Mouse (Mus musculus) regulatory T cell (primary cell): ENCODE results near the gene 4921539E11Rik.

ENCODE experiments used
- in situ Hi-C: fragments of 300-600 bp; cut with MboI, MseI; formaldehyde crosslinking; loops from one replicate; pipeline ENCODE4 v1.15.1; 2025; ENCODE audit warnings: high pct_unique_total_duplicates

The 4921539E11Rik gene

GRCm38 (mm10) chr4:103247813-103248212 is 42.9 kb downstream of the 4921539E11Rik start:
- in situ Hi-C loops, result no loop called here

- in situ Hi-C loops, result no loop called here
These were observed 43.4 kb downstream of the 4921539E11Rik start for GRCm38 (mm10) chr4:103247249-103247648.

- in situ Hi-C loops, result no loop called here
These were observed 58.5 kb downstream of the 4921539E11Rik start for GRCm38 (mm10) chr4:103232156-103232555.

GRCm38 (mm10) chr4:103222854-103223253 is 67.8 kb downstream of the 4921539E11Rik start:
- in situ Hi-C loops, result no loop called here

DNA sequence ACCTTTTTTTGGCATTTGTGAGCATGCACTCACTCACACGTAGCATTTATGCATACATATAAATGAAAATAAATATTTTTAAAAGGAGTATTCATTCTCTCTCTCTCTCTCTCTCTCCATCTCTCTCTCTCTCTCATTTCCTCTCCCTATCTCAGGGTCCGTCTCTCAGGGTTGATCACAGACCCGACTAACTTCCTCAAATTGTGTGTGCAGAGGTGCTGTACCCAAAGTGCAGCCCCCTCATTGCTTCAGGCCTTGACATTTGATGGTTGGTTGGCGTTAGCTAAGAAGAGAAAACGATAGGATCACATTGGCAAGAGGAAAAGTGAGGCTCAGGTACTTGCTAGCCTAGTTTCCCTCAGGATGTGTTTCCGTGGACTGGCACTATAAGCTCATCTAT is 68.9 kb downstream of the 4921539E11Rik start:
- in situ Hi-C loops, result no loop called here

DNA sequence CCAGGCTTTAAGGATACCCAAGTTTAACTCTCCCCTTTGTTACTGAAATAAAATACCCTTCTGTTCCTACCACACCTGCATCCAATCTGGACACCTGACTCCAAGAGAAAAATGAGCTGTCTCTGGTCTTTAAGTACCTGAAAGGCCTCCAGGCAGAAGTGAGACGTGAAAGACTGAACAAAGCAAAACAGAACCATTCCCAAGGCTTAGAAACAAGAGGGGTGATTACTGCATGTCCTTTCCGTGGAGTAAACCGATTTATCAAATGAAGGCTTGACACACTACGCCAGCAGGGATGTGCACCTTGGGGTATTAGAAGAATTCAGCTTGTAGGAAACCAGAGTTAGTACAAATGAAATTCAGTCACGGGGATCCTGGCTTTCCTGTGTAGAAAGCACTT is 71.7 kb downstream of the 4921539E11Rik start:
- in situ Hi-C loops, result no loop called here

DNA sequence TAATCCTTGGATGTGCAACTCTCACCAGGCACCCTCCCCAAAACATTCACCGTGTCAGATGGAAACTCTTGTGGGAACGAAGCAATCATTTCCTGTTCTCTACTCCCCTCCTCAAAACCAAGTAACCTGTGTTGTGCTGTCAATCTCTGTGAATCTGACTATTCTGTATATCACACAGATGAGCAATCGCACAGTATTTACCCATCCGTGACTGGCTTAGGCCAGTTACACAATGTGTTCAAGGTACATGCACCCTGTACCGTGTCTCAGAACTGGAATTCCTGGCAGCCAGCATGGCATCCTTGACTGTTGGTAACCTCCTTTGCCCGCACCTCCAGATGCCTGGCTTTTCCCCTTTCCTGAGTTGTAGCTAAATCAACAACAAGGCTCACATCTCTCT is 74.6 kb downstream of the 4921539E11Rik start:
- in situ Hi-C loops, result no loop called here

- in situ Hi-C loops, result no loop called here
These were observed 75.5 kb downstream of the 4921539E11Rik start, which contains the start of gene Slc35d1 for GRCm38 (mm10) chr4:103214925-103215820. Gene Slc35d1, minus strand, starts transcription at chr4:103215164.

- in situ Hi-C loops, result no loop called here
These were observed 76.2 kb downstream of the 4921539E11Rik start for GRCm38 (mm10) chr4:103214498-103214924.

- in situ Hi-C loops, result no loop called here
These were observed 76.7 kb downstream of the 4921539E11Rik start for GRCm38 (mm10) chr4:103213859-103214497.

GRCm38 (mm10) chr4:103208553-103208952 is 82.1 kb downstream of the 4921539E11Rik start:
- in situ Hi-C loops, result no loop called here

- in situ Hi-C loops, result no loop called here
These were observed 87.0 kb downstream of the 4921539E11Rik start for GRCm38 (mm10) chr4:103203646-103204045.

DNA sequence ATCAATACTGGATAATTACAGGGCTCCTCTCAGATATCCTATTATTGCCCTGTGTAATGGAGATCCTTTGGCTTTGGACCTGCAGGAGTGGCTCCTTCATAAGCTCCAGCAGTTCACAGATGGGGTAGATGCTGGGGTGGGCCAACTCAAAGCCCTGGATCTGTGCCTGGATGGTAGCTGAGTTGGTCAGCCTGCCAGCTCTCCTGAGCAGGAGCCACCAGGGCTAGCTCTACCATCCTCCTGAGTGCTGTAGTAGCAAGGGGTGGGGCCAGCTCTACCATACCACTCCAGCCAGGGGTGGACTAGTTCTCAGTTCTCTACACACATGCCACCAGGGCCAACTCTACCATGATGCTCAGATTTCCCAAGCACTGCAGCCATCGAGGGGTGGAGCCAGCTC is 90.6 kb downstream of the 4921539E11Rik start:
- in situ Hi-C loops, result no loop called here

- in situ Hi-C loops, result no loop called here
These were observed 91.6 kb downstream of the 4921539E11Rik start for GRCm38 (mm10) chr4:103199086-103199485.

- in situ Hi-C loops, result no loop called here
These were observed 93.3 kb downstream of the 4921539E11Rik start for GRCm38 (mm10) chr4:103197401-103197800.

DNA sequence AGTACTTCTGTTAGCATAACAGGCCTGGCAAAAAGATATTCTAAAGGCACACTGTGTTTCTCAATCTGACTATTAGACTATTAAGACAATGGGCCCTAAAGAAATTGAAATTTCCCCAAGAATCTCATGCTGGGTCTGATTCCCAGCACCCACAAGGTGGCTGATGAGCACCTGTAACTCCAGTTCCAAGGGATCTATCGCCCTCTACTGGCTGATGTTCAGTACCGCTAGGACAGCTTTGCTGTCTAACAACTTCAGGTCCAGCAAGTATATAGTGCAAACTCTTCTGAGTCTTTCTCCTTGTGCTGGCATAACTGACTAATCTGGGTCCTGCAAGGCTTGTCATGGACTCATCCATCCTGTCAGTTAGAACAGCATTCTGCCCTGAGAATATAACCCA is 98.2 kb downstream of the 4921539E11Rik start:
- in situ Hi-C loops, result no loop called here

GRCm38 (mm10) chr4:103188786-103189640 is 101.7 kb downstream of the 4921539E11Rik start:
- in situ Hi-C loops, result no loop called here
